Mouse (Mus musculus) layer of hippocampus, adult 6 months (tissue): ENCODE measurements around the gene Pxn. TPM values are rescaled to one million over a fixed set of nuclear protein-coding genes. Genes with fewer than 3 reads are reported as not detected.

Experiments used
- long read RNA-seq, 2 experiments: library from polyadenylated mRNA; unstranded; transcript quantifications; one replicate each; pipeline ENCODE4 v2.0.0; 2019 to 2020
- microRNA-seq: library from miRNA; unstranded; fragments of <30 nt; microRNA quantifications from one replicate; pipeline ENCODE4 v1.2.0, GENCODE M21; 2020
- polyA plus RNA-seq: library from polyadenylated mRNA; unstranded; fragments of <200 nt; fragmentation: Nextera tagmentation; gene quantifications from 2 replicates; pipeline ENCODE4 v1.2.3, GENCODE M21; 2021

The Pxn gene
- 9.6 and 14.3 TPM in 2 replicates for polyA plus RNA-seq
- long read RNA-seq, experiment 1, partial matches to known transcripts, result 1 of 4 reads
- long read RNA-seq, experiment 1, other reads (novel, unspliced or antisense), result 2 of 4 reads
- long read RNA-seq, experiment 2, transcript Pxn-201 (11 exons, 3,706 nt), result major isoform, 25 of 45 reads
- long read RNA-seq, experiment 2, transcript Pxn-202 (12 exons, 2,667 nt), result minor isoform, 10 of 45 reads
- long read RNA-seq, experiment 2, partial matches to known transcripts, result 7 of 45 reads
- long read RNA-seq, experiment 2, other reads (novel, unspliced or antisense), result 3 of 45 reads

DNA sequence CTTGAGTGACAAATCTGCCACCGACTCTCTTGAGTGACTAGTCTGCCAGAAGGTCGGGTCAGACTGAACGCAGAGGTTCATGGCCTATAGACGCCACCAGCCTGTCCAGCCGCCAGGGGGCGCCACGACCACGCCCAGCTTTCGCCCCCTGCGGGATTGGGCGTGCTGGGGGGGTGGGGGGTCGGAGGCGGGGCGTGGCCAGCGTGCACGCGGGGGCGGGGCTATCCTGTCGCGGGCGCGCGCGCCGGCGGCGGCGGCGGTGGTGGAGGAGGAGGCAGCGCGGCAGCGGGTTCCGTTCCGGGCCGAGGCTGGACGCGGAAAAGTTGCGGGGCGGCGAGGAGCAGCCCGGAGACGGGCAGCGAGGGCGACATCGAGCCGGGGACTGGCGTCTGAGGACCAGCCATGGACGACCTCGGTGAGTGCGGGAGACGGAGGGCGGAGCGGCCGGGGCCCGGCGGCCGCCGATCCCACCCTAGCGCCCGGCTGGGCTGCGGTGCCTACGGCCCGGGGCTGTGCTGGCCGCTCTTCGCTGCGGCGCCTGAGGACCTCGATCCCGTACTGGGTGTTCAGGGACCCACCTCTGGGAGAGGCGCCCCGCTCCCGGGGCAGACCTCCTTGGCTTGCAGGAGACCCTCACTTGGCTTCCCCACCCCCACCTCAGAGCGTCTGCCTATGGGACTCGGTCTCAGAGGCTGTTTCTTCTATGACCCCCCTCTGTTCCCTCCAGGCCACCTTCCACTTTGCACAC, at the start of gene Pxn:
Pxn (plus strand) TSS at position 223 of the 748 bp plus-strand sequence.

DNA sequence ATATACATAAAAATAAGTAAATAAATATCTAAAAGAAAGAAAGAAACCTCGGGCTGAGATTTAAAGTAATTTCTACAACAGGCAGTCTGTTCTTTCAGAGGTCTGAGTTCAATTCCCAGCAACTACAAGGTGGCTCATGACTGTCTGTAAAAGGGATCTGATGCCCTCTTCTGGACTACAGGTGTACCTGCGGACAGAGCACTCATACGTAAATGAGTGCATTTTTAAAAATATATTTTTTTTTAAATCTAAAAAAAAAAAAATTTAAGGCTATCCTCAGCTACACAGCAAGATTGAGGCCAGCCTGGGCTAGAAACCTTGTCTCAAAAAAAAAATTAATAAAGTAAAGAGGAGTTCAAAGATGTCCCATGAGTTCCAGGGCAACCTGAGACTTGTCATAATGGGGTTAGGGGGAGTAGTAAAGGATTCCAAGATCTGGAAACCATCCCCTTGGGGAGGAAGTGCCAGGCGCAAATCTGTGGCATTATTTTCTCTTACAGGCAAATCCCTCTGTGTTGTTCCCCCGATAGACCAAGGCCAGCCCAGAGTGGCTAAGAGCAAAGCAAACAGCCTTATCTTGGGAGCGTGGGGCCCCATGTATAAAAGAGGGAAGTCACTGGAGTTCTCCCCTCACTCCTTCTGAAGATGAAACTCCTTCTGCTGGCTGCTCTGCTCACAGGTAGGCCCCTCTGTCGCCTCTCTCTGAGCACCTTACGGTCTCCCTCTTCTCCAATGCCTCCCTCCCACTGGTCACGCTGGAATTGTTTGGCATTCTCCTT, 40.6 kb upstream of the Pxn start, which contains the start of gene Pla2g1b:
Pla2g1b (plus strand) TSS at position 621 of the 779 bp plus-strand sequence.

DNA sequence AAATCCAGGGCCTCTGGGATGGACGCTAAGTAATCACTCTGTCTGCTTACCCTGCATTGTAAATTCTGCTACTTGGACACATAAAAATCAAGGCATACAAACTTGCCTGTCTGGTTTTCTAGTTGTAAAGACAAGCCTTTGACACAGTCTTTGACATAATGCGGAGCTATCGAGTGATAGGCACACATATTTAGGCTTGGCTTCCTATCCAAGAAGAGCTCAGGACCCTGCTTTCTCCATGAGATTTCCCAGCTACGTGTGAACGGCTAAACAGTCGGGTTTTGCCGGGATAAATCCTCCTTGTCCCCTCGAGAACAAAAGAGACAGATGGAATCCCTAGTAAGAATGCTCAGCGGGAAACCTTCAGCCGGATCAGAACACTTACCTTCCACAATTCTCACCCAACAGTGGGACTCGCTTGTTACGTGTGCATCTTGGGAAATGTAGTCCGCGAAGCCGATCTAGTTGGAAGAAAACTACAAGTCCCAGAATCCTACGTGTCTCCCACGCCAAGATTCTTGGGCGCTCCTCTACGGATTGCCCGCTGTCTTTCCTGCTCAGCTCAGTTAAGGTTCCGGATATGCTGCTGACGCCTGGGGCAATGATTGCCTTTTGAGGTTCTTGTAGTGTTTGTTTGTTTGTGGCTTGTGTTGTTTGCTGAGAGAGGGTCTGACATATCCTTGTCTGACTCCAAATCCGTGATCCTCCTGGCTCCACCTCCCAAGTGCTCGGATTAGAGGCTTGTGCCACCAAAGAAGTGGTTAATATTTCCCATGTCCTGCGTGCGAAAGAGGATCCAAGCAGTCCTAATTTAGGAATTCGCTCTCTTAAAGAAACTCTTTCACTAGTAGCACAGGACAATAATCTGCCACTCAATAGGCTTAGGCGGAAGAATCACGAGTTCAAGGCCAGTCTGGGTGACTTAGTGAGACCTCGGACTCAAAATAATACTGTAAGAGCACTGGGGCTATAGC, 22.2 kb upstream of the Pxn start, which contains the start of gene Sirt4:
Sirt4 (minus strand) TSS at position 779 of the 974 bp plus-strand sequence.

GRCm38 (mm10) chr5:115559237-115560101, 53.0 kb downstream of the Pxn start, which contains the start of gene Rplp0:
Gene Rplp0 (plus strand): TSS chr5:115559467.

GRCm38 (mm10) chr5:115564737-115565393, 58.4 kb downstream of the Pxn start, which contains the start of gene Gcn1l1:
Gene Gcn1l1 (plus strand): TSS chr5:115565254.

Small RNAs within 50 kb of the gene (microRNA-seq; reads per million reads assigned to microRNA genes)
- not detected for gene Mir7029

Other genes with a start within 250 kb of the Pxn start
- 49.6 and 52.5 TPM in 2 replicates for gene Rnf10, start 233.8 kb upstream of the Pxn start, polyA plus RNA-seq
- 61.2 and 63.5 TPM in 2 replicates for gene Coq5, start 227.0 kb upstream of the Pxn start, polyA plus RNA-seq
- gene Dynll1, start 205.7 kb upstream of the Pxn start, polyA plus RNA-seq, result 357 and 367 TPM in 2 replicates
- gene Srsf9, start 179.5 kb upstream of the Pxn start, polyA plus RNA-seq, result 32.8 and 35.5 TPM in 2 replicates
- gene Gatc, start 165.5 kb upstream of the Pxn start, polyA plus RNA-seq, result 19.3 and 21.7 TPM in 2 replicates
- 45.2 and 46.4 TPM in 2 replicates for gene Triap1, start 165.5 kb upstream of the Pxn start, polyA plus RNA-seq
- 2,766 and 2,985 TPM in 2 replicates for gene Cox6a1, start 157.7 kb upstream of the Pxn start, polyA plus RNA-seq
- 8.3 and 9.3 TPM in 2 replicates for gene Msi1, start 77.1 kb upstream of the Pxn start, polyA plus RNA-seq
- not detected in 2 replicates for gene Pla2g1b, start 40.4 kb upstream of the Pxn start, polyA plus RNA-seq
- 5.8 and 6.6 TPM in 2 replicates for gene Sirt4, start 22.0 kb upstream of the Pxn start, polyA plus RNA-seq
- 731 and 804 TPM in 2 replicates for gene Rplp0, start 52.8 kb downstream of the Pxn start, polyA plus RNA-seq
- gene Gcn1l1, start 58.6 kb downstream of the Pxn start, polyA plus RNA-seq, result 21.9 and 26.2 TPM in 2 replicates
- gene Rab35, start 125.2 kb downstream of the Pxn start, polyA plus RNA-seq, result 6.4 and 8.0 TPM in 2 replicates
- gene Bicdl1, start 224.9 kb downstream of the Pxn start, polyA plus RNA-seq, result 14.7 TPM in 2 replicates